In genomic region chr12:96235996-96236525, GRCm38 (mm10) we compare ENCODE assay signal across 30 mouse cellular contexts.
DNase-seq lines count a peak whose midpoint lies in the region; ATAC-seq and TF ChIP-seq lines count a peak whose summit lies in the region.
"Had no signal": no experiment of that assay in that cellular context is flagged by ENCODE, and none has a peak within 500 bp of the region (broad histone marks: within the 10 kb centered on the region; RNA-seq: fewer than 3 reads in every experiment).

No protein-coding gene starts in this region.

- no peaks in the 10 kb centered on the region for H3K27me3 ChIP-seq in kidney, postnatal 0 days (ENCODE audit: insufficient read depth, low read length)
- H3K27me3 ChIP-seq: embryonic facial prominence, embryonic 15.5 days; forebrain, embryonic 13.5 days; heart, embryonic 15.5 days; intestine, embryonic 15.5 days; Patski had no signal

- no peaks in the 10 kb centered on the region for H3K36me3 ChIP-seq in kidney, postnatal 0 days (ENCODE audit: insufficient read depth, low read length)
- H3K36me3 ChIP-seq: embryonic facial prominence, embryonic 10.5 days; embryonic facial prominence, embryonic 15.5 days; G1E; heart, embryonic 10.5 days; heart, embryonic 15.5 days; intestine, embryonic 15.5 days had no signal

- no peak overlapping the region for H3K4me2 ChIP-seq in kidney, postnatal 0 days (ENCODE audit: low read length)
- H3K4me2 ChIP-seq: embryonic facial prominence, embryonic 15.5 days; forebrain, embryonic 13.5 days; heart, embryonic 15.5 days; intestine, embryonic 15.5 days had no signal

- no peak overlapping the region for H3K4me3 ChIP-seq in kidney, postnatal 0 days (replicated peaks; ENCODE audit: low read depth, low read length)
- H3K4me3 ChIP-seq: embryonic facial prominence, embryonic 10.5 days; embryonic facial prominence, embryonic 15.5 days; forebrain, embryonic 13.5 days; heart, embryonic 10.5 days; heart, embryonic 15.5 days; intestine, embryonic 15.5 days had no signal

- no peak overlapping the region for H3K27ac ChIP-seq in kidney, postnatal 0 days
- H3K27ac ChIP-seq: embryonic facial prominence, embryonic 10.5 days; embryonic facial prominence, embryonic 15.5 days; forebrain, embryonic 13.5 days; heart, embryonic 10.5 days; heart, embryonic 15.5 days; intestine, embryonic 15.5 days; liver, embryonic 14.5 days; macrophage had no signal

- H3K9ac ChIP-seq in kidney, postnatal 0 days (ENCODE audit: low read depth, low read length), result no peak overlapping the region
- H3K9ac ChIP-seq: embryonic facial prominence, embryonic 15.5 days; forebrain, embryonic 13.5 days; heart, embryonic 15.5 days; intestine, embryonic 15.5 days; liver, embryonic 14.5 days had no signal

- DNase-seq in kidney, postnatal 0 days (ENCODE audit: low spot score), result peak; percentile 60
- DNase-seq in kidney, postnatal 25 days, result no peak
- DNase-seq in Muller cell, postnatal 12 days (ENCODE audit: inconsistent ontology term), result peak; percentile 61
- DNase-seq in fibroblast of lung, adult 2 months (ENCODE audit: low read depth), result peak; percentile 80
- DNase-seq in cerebellum, postnatal 10 days, result no peak
- DNase-seq: adrenal gland, postnatal 14 days; cerebellum, adult 18-20 months; cerebellum, postnatal 14 days; gastrocnemius, postnatal 10 days; heart, adult 11 months; kidney, adult 9 months; liver; lung, adult 2 months; lung, postnatal 10 days; midbrain, embryonic 14.5 days; right cerebral cortex, postnatal 25 days; spleen, adult 18-20 months; thymus, postnatal 4 days had no signal

- no peaks in the 10 kb centered on the region for H3K9me3 ChIP-seq in kidney, postnatal 0 days (replicated peaks; ENCODE audit: low read length)
- H3K9me3 ChIP-seq: embryonic facial prominence, embryonic 10.5 days; embryonic facial prominence, embryonic 15.5 days; forebrain, embryonic 13.5 days; G1E; heart, embryonic 10.5 days; heart, embryonic 15.5 days; intestine, embryonic 15.5 days had no signal

- no peaks in the 10 kb centered on the region for H3K4me1 ChIP-seq in kidney, postnatal 0 days (replicated peaks; ENCODE audit: insufficient read depth, low read length)
- H3K4me1 ChIP-seq: embryonic facial prominence, embryonic 10.5 days; embryonic facial prominence, embryonic 15.5 days; forebrain, embryonic 13.5 days; heart, embryonic 10.5 days; heart, embryonic 15.5 days; intestine, embryonic 15.5 days had no signal

- no peak for ATAC-seq in kidney, postnatal 0 days (replicated peaks; ENCODE audit: low FRiP score, low read depth)
- ATAC-seq in granulocyte monocyte progenitor cell, adult 5-6 weeks (replicated peaks; ENCODE audit: poor library complexity, severe bottlenecking), result no peak
- ATAC-seq: forebrain, embryonic 13.5 days; hindbrain, embryonic 16.5 days; intestine, embryonic 15.5 days; Patski had no signal

- 29% methylated on average over 3 of the region's 3 CpGs for WGBS in kidney, postnatal 0 days

- TF ChIP-seq CTCF in kidney, postnatal 0 days (IDR thresholded peaks at IDR 0.05; ENCODE audit: low read depth), result no peak

Comparison
In these comparisons a context has a peak if more than half of its experiments do, and no peak if none do; other contexts are left out.
1. DNase-seq: peak in kidney, postnatal 0 days (single experiment), Muller cell, postnatal 12 days (single experiment) and fibroblast of lung, adult 2 months (single experiment); none in kidney, postnatal 25 days (0 of 2) and cerebellum, postnatal 10 days (0 of 2).